Mouse (Mus musculus) ES-E14 (cell line): Measurements from ENCODE around the gene Gata2.
A peak's percentile ranks its signal among the peaks of the same experiment; 100 is the strongest.

ENCODE experiments used
- CHD2 ChIP-seq: IDR thresholded peaks from 2 replicates; pipeline ENCODE4 v1.6.1; 2014; ENCODE audit warnings: mild to moderate bottlenecking, low read depth, low read length, inconsistent platforms
- HCFC1 ChIP-seq: IDR thresholded peaks from 2 replicates; pipeline ENCODE4 v1.6.1; 2012; ENCODE audit warnings: low read length, inconsistent platforms, borderline replicate concordance; ENCODE audit not compliant: insufficient read depth
- ZC3H11A ChIP-seq: IDR thresholded peaks from 2 replicates; pipeline ENCODE4 v1.6.1; 2012; ENCODE audit warnings: low read depth, mild to moderate bottlenecking, inconsistent platforms, low read length, borderline replicate concordance

- peak; percentile 66; the same call in 1 of the 2 replicates for TF ChIP-seq HCFC1
- no peak for TF ChIP-seq CHD2
- peak; percentile 87 for TF ChIP-seq ZC3H11A
Observed at GRCm38 (mm10) chr6:88189312-88190042, 4.2 kb upstream of the Gata2 start.
